Mouse (Mus musculus) skeletal muscle tissue, adult 2 months (tissue): ENCODE measurements around the gene Adgrd1.
"Not testable (repeated sequence)": the region's sequence is repeated elsewhere in the genome, so short reads cannot be mapped to it uniquely, and the experiment has no call there.

Experiments used
- DNase-seq: peaks from one replicate; pipeline ENCODE4 v3.0.0-alpha.2; 2012; ENCODE audit warnings: low read depth, low spot score

Gene Adgrd1

GRCm38 (mm10) chr5:129093158-129093557, 3.4 kb upstream of the Adgrd1 start:
- no peak for DNase-seq

- no peak for DNase-seq
These were observed 2.3 kb upstream of the Adgrd1 start for GRCm38 (mm10) chr5:129094236-129094635.

- DNase-seq = no peak
These were observed 7.5 kb downstream of the Adgrd1 start for GRCm38 (mm10) chr5:129104043-129104442.

- no peak for DNase-seq
These were observed 15.2 kb downstream of the Adgrd1 start for GRCm38 (mm10) chr5:129111729-129112128.

- DNase-seq = peak; percentile 59
These were observed 17.4 kb downstream of the Adgrd1 start for GRCm38 (mm10) chr5:129113741-129114476.

GRCm38 (mm10) chr5:129116299-129116698, 19.7 kb downstream of the Adgrd1 start:
- no peak for DNase-seq

- no peak for DNase-seq
These were observed 21.1 kb downstream of the Adgrd1 start for GRCm38 (mm10) chr5:129117593-129118113.

GRCm38 (mm10) chr5:129118523-129118922, 22.0 kb downstream of the Adgrd1 start:
- no peak for DNase-seq

GRCm38 (mm10) chr5:129119146-129119545, 22.6 kb downstream of the Adgrd1 start:
- DNase-seq = peak; percentile 30

GRCm38 (mm10) chr5:129121654-129122285, 25.2 kb downstream of the Adgrd1 start:
- no peak for DNase-seq

GRCm38 (mm10) chr5:129122491-129122890, 25.9 kb downstream of the Adgrd1 start:
- no peak for DNase-seq

- peak; percentile 67 for DNase-seq
These were observed 27.7 kb downstream of the Adgrd1 start for GRCm38 (mm10) chr5:129124070-129124828.

GRCm38 (mm10) chr5:129128310-129128709, 31.8 kb downstream of the Adgrd1 start:
- not testable (repeated sequence) for DNase-seq

- DNase-seq = peak; percentile 72
These were observed 33.8 kb downstream of the Adgrd1 start for GRCm38 (mm10) chr5:129130301-129130700.

GRCm38 (mm10) chr5:129137405-129137804, 40.9 kb downstream of the Adgrd1 start:
- DNase-seq = no peak

GRCm38 (mm10) chr5:129138576-129138975, 42.0 kb downstream of the Adgrd1 start:
- no peak for DNase-seq

- no peak for DNase-seq
These were observed 46.3 kb downstream of the Adgrd1 start for GRCm38 (mm10) chr5:129142801-129143200.

- no peak for DNase-seq
These were observed 48.9 kb downstream of the Adgrd1 start for GRCm38 (mm10) chr5:129145307-129145935.

GRCm38 (mm10) chr5:129146892-129147509, 50.5 kb downstream of the Adgrd1 start:
- no peak for DNase-seq

GRCm38 (mm10) chr5:129148485-129148884, 51.9 kb downstream of the Adgrd1 start:
- DNase-seq = no peak
